Mouse (Mus musculus) lung, postnatal 4 days (tissue): ENCODE data around the gene Aktip.

Experiments used
- DNase-seq, 2 experiments: peaks; one replicate each; pipeline ENCODE4 v3.0.0; 2021

The Aktip gene

GRCm38 (mm10) chr8:91190816-91191340, 8.9 kb downstream of the Aktip start:
- peak; percentile 77 to 78 for DNase-seq

GRCm38 (mm10) chr8:91188152-91188551, 11.6 kb downstream of the Aktip start:
- no peak for DNase-seq

GRCm38 (mm10) chr8:91186372-91186771, 13.4 kb downstream of the Aktip start:
- DNase-seq, result no peak

- DNase-seq, result no peak
These were observed 22.1 kb downstream of the Aktip start for GRCm38 (mm10) chr8:91177708-91178107.

GRCm38 (mm10) chr8:91176176-91176575, 23.6 kb downstream of the Aktip start:
- no peak for DNase-seq

GRCm38 (mm10) chr8:91171605-91172004, 28.2 kb downstream of the Aktip start:
- DNase-seq, result no peak

GRCm38 (mm10) chr8:91170914-91171313, 28.9 kb downstream of the Aktip start:
- no peak for DNase-seq

GRCm38 (mm10) chr8:91170152-91170551, 29.6 kb downstream of the Aktip start:
- no peak for DNase-seq

- no peak for DNase-seq
These were observed 39.6 kb downstream of the Aktip start for GRCm38 (mm10) chr8:91159959-91160800.

- DNase-seq, result no peak
These were observed 41.2 kb downstream of the Aktip start for GRCm38 (mm10) chr8:91158617-91159016.

GRCm38 (mm10) chr8:91154564-91154963, 45.2 kb downstream of the Aktip start:
- peak; percentile 56 to 58 for DNase-seq

GRCm38 (mm10) chr8:91153831-91154230, 45.9 kb downstream of the Aktip start:
- DNase-seq, result no peak

GRCm38 (mm10) chr8:91151531-91151930, 48.2 kb downstream of the Aktip start:
- DNase-seq, result no peak

GRCm38 (mm10) chr8:91149298-91149697, 50.5 kb downstream of the Aktip start:
- DNase-seq, result no peak

- DNase-seq, result peak in 1 of 2 experiments; percentile 48
These were observed 51.1 kb downstream of the Aktip start for GRCm38 (mm10) chr8:91148643-91149178.

- DNase-seq, result peak in 1 of 2 experiments; percentile 61
These were observed 52.1 kb downstream of the Aktip start for GRCm38 (mm10) chr8:91147715-91148114.

GRCm38 (mm10) chr8:91140828-91141227, 58.9 kb downstream of the Aktip start:
- DNase-seq, result no peak

GRCm38 (mm10) chr8:91135308-91136181, 64.2 kb downstream of the Aktip start:
- DNase-seq, result no peak

GRCm38 (mm10) chr8:91134659-91135058, 65.1 kb downstream of the Aktip start:
- no peak for DNase-seq

- peak; percentile 99 to 100 for DNase-seq
These were observed 65.7 kb downstream of the Aktip start for GRCm38 (mm10) chr8:91134070-91134475.

GRCm38 (mm10) chr8:91133441-91134069, 66.2 kb downstream of the Aktip start:
- DNase-seq, result no peak

- no peak for DNase-seq
These were observed 67.0 kb downstream of the Aktip start for GRCm38 (mm10) chr8:91132731-91133130.

GRCm38 (mm10) chr8:91126786-91127185, 73.0 kb downstream of the Aktip start:
- no peak for DNase-seq
